Mouse (Mus musculus) induced T-regulatory cell, adult 2 months (primary cell): ENCODE data around the gene Bcorl1.
"Not testable (repeated sequence)": the region's sequence is repeated elsewhere in the genome, so short reads cannot be mapped to it uniquely, and the experiment has no call there.

Experiments used
- DNase-seq: peaks from one replicate; pipeline ENCODE4 v3.0.0-alpha.2; 2012; ENCODE audit warnings: low read depth

Gene Bcorl1

GRCm38 (mm10) chrX:48399994-48400393, 58.8 kb downstream of the Bcorl1 start:
- DNase-seq = no peak

GRCm38 (mm10) chrX:48405141-48405540, 64.0 kb downstream of the Bcorl1 start:
- DNase-seq = no peak

GRCm38 (mm10) chrX:48409611-48410387, 68.6 kb downstream of the Bcorl1 start:
- peak; percentile 89 for DNase-seq

DNA sequence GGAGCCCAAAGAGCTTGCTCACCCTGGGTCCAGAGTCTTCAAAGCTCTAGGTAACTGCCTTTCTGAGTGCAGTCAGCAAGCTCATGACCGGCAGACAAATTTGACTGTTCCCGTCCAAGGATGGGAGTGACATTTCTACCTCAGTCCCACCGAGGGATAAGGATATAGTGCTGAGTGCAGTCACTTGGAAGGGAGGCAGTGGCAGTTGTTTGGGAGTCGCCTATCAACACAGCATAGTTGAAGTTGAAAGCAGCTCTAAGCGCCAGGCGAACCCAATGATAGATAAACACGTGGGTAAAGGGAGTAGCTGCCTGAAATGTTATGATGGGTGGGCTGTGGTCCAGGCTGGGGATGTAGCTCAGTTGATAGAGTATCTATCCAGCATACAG, 69.2 kb downstream of the Bcorl1 start:
- no peak for DNase-seq

DNA sequence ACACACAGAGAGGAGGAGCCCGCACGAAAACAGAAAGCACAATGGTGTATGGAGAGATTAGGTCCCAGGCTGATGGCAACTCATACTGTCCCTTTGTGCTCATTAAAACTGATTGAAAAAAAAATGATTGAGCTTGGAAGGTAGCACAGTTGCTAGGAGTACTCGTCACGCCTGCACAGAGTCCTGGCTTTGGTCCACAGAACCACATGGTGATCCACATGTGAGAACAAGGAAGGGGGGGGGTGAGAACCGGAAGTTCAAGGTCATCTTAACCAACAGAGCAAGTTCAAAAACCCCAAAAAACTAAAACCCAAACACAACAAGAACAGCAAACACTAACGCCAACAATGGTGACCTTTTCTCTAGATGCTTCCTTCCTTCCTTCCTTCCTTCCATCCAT, 71.5 kb downstream of the Bcorl1 start:
- peak; percentile 1 for DNase-seq

- no peak for DNase-seq
These were observed 73.1 kb downstream of the Bcorl1 start for GRCm38 (mm10) chrX:48414291-48414690.

DNA sequence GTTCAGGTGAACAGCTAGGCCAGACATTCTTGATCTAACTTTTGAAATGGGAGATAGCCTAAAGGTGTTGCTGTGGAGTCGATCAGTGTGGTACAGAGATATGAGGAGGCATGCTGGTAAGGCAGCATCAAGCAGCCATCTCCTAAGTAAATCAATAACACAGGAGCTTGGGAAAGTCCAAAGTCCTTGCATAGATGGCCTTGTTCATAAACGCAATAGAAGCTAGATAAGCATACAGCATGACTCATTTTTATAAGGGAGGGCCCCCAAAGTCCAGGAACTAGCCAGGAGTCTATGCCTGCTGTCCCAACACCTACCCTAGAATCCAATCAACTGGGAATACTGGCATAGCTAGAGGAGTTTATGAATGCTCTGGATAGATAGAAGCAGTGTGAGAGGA, 77.3 kb downstream of the Bcorl1 start:
- DNase-seq = no peak

- peak; percentile 87 for DNase-seq
These were observed 81.8 kb downstream of the Bcorl1 start for GRCm38 (mm10) chrX:48422986-48423385.

GRCm38 (mm10) chrX:48423671-48424070, 82.5 kb downstream of the Bcorl1 start:
- DNase-seq = no peak

- DNase-seq = peak; percentile 90
These were observed 83.4 kb downstream of the Bcorl1 start for GRCm38 (mm10) chrX:48424583-48424982.

DNA sequence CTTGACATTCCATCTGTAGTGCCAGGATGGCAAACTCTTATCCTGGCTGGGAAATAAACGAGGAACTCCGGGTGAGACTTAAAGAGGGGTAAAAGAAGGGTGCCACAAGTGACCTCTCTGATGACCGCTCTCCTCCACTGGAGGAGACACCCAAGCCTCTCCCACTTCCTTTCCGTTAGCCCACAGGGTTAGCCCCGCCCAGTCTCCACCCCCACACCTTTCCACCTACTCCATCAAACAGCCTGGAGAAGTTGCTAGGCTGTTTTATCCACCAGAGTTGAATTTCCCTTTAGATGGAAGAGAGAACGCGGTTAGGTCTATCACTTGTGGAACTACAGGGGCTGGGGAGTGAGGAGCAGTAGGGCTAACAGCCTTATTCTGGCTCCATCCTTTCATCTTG, 84.1 kb downstream of the Bcorl1 start:
- peak; percentile 77 for DNase-seq

DNA sequence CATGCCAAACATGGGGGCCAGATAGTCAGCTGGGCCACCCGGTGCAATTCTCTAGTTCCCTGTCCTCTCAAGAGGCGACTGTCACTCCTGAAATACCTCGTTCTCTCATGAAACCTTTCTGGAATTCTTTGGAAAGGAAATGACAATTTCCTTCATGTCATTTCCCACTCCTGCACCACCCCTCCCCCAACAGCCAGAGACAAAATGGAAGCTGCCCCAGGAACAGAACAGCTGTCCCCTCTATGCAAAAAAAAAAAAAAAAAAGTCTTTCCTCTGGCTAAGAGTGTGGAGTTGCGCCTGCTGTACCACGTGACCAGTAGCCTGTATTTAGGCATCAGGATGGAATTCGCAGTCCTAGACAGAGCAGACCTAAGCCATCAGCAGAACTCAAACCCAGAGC, 87.1 kb downstream of the Bcorl1 start:
- no peak for DNase-seq

DNA sequence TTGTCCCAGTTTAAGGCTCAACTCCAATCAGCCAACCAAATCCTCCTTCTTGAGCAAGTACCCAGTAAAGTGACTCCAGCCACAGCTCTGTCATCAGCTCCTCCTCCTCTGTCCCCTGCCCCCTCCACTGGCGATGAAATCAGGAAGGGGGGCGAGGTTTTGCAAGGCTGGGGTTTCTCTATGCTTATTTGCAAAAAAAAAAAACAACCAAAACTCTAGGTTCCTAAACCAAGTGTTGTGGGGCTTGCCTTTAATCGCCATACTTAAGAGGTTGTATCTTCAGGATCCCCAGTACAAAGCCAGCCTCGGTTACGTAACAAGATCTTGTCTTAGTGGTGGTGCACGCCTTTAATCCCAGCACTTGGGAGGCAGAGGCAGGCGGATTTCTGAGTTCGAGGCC, 87.5 kb downstream of the Bcorl1 start:
- DNase-seq = peak; percentile 52

GRCm38 (mm10) chrX:48429100-48429499, 87.9 kb downstream of the Bcorl1 start:
- DNase-seq = peak; percentile 62

- DNase-seq = peak; percentile 77
These were observed 88.4 kb downstream of the Bcorl1 start for GRCm38 (mm10) chrX:48429538-48429937.

DNA sequence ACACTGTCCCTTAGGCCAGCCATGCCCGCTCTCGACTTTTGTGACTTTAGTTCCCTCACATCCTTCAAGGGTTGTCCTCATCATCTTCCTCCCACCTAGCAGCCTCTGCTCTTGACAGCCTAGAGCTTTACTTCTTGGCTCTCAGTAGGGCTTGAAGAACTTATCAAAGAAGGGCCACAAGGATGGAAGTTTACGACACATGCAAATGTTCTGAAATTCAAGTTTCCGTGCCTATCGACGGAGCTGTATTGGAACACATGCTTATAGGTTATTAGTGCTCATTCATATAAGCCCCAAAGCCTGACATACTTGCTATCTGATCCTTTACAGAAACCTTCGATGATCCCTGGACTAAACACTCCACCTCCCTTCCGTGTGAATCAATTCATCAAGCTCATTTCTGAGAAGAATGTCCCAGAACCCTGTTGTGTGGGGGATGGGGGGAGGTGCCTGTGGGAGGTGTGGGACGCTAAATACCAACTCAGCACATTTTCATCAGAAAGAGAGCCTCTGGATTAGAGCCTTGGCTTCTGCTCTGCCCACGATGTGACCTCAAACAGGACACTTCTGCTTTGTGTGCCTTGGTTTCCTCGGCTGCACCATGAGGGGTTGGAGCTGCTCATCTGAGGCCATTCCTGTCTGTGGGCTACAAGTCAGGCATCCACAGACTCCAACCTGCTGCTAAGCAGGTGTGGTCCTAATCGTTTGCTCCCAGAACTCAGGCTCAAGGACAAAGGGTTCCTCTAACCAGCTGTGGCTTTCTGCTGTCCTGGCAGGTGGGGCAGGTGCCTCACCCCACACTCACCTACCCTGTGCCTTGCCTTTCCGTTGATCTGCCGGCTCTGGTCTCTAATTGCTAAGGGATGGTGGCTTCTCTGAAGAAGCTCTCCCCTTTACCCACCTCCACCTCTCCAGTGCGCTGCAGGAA, 91.7 kb downstream of the Bcorl1 start:
- peak; percentile 59 for DNase-seq

DNA sequence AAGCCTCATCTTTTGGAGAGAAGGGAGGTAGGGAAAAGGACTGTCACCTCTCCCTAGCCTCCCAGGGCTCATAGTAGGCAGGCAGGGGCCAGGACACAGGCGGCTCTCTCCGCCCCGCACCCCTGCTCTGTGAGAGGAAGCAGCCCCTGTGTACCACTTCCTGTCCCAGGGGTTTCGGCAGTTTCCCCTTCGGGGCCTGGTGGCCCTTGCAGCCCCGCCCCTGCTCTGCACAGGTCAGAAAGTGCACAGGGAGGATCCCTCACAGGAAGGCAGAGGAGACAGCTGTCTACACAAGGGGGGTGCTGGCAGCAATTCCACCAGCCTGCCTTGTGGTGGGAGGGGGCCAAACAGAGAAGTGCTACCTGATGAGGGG, 92.4 kb downstream of the Bcorl1 start:
- peak; percentile 84 for DNase-seq

- DNase-seq = no peak
These were observed 93.1 kb downstream of the Bcorl1 start for GRCm38 (mm10) chrX:48434251-48434650.

GRCm38 (mm10) chrX:48435477-48435900, 94.3 kb downstream of the Bcorl1 start:
- peak; percentile 50 for DNase-seq

- not testable (repeated sequence) for DNase-seq
These were observed 94.9 kb downstream of the Bcorl1 start for GRCm38 (mm10) chrX:48436082-48436481.

DNA sequence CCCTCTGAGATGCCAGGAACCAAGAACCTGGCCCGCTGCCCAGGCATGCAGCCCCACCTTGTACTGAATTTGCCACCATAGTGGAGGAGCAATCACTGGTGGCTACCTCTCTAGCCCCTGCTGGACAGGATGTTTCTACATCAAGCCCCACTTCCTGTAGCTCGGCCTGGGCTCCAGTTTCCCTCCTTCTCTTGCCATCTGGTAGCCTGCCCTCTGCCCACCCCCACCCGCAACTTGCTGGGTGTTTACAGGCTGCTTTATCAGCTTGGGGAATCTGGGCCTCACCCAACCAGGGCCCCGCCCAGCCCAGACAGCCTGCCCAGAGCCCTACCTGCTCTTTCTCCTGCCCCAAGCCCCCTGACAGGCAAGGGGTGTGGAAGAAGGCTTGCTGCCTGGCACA, 97.9 kb downstream of the Bcorl1 start:
- peak; percentile 74 for DNase-seq

DNA sequence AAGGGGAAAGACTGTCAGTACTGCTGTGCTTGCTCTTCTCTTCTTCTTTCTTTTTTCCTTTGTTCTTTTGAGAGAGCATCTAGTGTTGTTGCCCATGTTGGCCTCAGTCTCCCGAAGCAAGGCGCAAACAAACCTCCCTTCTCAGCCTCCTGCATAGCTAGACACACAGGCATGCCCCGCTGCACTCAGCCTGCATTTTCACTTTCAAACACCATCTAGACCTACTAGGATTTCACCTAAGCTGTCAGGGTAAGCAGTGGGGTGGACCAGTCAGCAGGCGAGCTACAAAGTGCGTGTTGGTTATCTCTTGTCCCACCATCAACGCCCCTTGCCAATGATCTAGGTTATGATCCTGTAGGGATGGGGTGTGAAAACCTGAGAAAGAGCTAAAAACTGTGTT, 100.4 kb downstream of the Bcorl1 start:
- DNase-seq = peak; percentile 53

- DNase-seq = no peak
These were observed 100.8 kb downstream of the Bcorl1 start for GRCm38 (mm10) chrX:48441954-48442353.
